Mouse (Mus musculus) kidney, embryonic 15.5 days (tissue): ENCODE results near the gene Gabra1. TPM values are rescaled to one million over a fixed set of nuclear protein-coding genes. Genes with fewer than 3 reads are reported as not detected.
A peak's percentile ranks its signal among the peaks of the same experiment; 100 is the strongest.

ENCODE experiments used
- ATAC-seq: fragments of 200-750 bp; cut with Nextera tagmentation; replicated peaks from 2 replicates; pipeline ENCODE4 v1.8.0; 2017; ENCODE audit warnings: moderate TSS enrichment; ENCODE audit not compliant: low FRiP score
- H3K27ac ChIP-seq: fragments of 300-500 bp; sonication (generic); 2 replicates; pipeline ENCODE4 v1.5.1; 2015; ENCODE audit warnings: mild to moderate bottlenecking, inconsistent platforms
- H3K27me3 ChIP-seq: fragments of 300-500 bp; sonication (generic); 2 replicates; pipeline ENCODE4 v1.6.1; 2015; ENCODE audit warnings: inconsistent platforms
- H3K36me3 ChIP-seq: fragments of 300-500 bp; sonication (generic); 2 replicates; pipeline ENCODE4 v1.6.1; 2015; ENCODE audit warnings: inconsistent platforms
- H3K4me1 ChIP-seq: fragments of 300-500 bp; sonication (generic); 2 replicates; pipeline ENCODE4 v1.6.1; 2015; ENCODE audit warnings: inconsistent platforms
- H3K4me2 ChIP-seq: fragments of 300-500 bp; sonication (generic); 2 replicates; pipeline ENCODE4 v1.6.1; 2015; ENCODE audit warnings: moderate library complexity, mild to moderate bottlenecking, inconsistent platforms
- H3K4me3 ChIP-seq: fragments of 300-500 bp; sonication (generic); replicated peaks from 2 replicates; pipeline ENCODE4 v1.5.1; 2015; ENCODE audit warnings: mild to moderate bottlenecking, inconsistent platforms
- H3K9ac ChIP-seq: fragments of 300-500 bp; sonication (generic); 2 replicates; pipeline ENCODE4 v1.6.1; 2015; ENCODE audit warnings: mild to moderate bottlenecking, inconsistent platforms
- H3K9me3 ChIP-seq: fragments of 300-500 bp; sonication (generic); replicated peaks from 2 replicates; pipeline ENCODE4 v1.6.1; 2016; ENCODE audit warnings: inconsistent platforms
- WGBS: fragments of 180-500 bp; shearing (Covaris S2); methylation state at CpG from one replicate; pipeline ENCODE4 v1.1.7; 2015; ENCODE audit warnings: mixed read lengths; 5-methylcytosine and 5-hydroxymethylcytosine counted together
- polyA plus RNA-seq: library from polyadenylated mRNA; unstranded; fragments of >200 nt; fragmentation: Nextera tagmentation; extraction: Ambion mirVana; gene quantifications from 2 replicates; pipeline ENCODE4 v1.2.1, GENCODE M21; 2015

Gene Gabra1
- polyA plus RNA-seq: 2.5 and 2.8 TPM in 2 replicates

GRCm38 (mm10) chr11:42182825-42183152 lies at the start of gene Gabra1:
Gene Gabra1 (minus strand): TSS chr11:42182930.
- H3K4me1 ChIP-seq: peaks cover 9% of the 10 kb centered on the region
- H3K9ac ChIP-seq: peak within 1 kb of the TSS; percentile 60
- no peaks in the 10 kb centered on the region for H3K36me3 ChIP-seq
- 2% methylated on average over 13 of the region's 13 CpGs for WGBS
- peak within 1 kb of the TSS; percentile 58 for H3K4me3 ChIP-seq
- H3K27ac ChIP-seq: no peak within 1 kb of the TSS
- peaks cover 20% of the 10 kb centered on the region for H3K27me3 ChIP-seq
- ATAC-seq: peak; percentile 87
- peak within 1 kb of the TSS; percentile 87 for H3K4me2 ChIP-seq
- H3K9me3 ChIP-seq: no peaks in the 10 kb centered on the region

DNA sequence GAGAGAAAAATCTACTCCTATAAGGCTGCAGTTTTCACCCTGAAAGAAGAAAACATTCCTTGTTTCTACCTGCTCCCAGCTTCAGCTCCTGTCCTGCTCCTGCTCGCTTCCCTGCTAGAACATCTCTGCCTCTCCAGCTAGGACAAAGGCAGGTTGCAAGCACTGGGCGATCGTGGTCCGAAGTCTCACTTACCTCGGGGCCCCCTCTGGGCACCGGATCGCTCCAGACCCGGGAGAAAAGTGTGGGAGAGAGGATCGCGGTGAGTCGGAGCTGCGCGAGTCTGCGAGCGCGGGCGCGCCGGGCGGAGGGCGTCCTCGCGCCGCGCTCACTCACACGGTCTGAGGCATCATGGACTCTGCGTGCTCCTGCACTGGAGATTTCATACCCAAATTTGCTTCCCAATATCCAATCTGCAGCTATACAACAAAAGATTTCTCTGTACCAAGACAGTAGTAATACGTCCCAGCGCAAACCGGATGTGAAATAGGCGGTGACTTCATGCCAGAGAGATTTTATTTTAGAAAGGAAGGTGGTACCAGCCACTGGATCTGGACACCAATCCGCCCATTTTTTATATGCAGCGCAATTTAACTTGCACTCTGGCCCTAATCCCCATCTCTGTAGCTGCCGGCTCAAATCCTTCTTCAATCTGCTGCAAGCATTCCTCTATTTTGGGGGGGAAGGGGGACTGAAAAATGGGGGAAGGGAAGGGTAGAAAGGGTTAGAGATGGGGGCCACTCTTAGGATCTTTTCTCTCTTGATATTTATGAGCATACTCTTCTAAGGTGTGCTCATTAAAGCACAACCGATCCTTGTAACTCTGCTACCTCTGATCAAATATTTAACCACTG lies 531 bp downstream of the Gabra1 start:
- Histone ChIP-seq H3K4me3 (peak overlapping the region; percentile 58), H3K27ac (no peak overlapping the region), H3K27me3 (peaks cover 20% of the 10 kb centered on the region), H3K36me3 (no peaks in the 10 kb centered on the region), H3K9me3 (no peaks in the 10 kb centered on the region), H3K4me1 (peaks cover 9% of the 10 kb centered on the region), H3K9ac (peak overlapping the region; percentile 60), H3K4me2 (peak overlapping the region; percentile 87)
- peak; percentile 89 for ATAC-seq
- WGBS: under 1% methylated on average over 35 of the region's 35 CpGs

DNA sequence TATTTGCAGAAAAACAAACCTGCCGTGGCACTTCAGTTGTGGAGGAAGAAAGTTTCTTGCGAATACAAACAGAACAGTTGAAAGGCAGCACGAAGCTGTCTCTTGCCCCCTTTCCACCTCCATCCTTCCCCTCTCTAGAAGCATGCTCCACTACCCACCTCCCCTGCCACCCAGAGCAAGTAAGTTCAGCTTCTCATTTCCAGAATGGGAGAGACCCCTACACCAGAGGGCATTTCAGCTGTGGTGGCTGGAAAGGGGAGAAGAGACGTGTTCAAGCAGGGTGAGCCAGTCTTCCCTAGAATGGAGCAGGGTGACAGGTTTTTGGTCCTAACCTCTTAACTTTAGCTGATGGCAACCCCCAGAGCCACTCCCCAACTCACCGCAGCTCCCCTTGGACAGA lies 1.3 kb downstream of the Gabra1 start:
- H3K4me3 ChIP-seq: peak overlapping the region; percentile 58
- peaks cover 9% of the 10 kb centered on the region for H3K4me1 ChIP-seq
- WGBS: 24% methylated on average over 5 of the region's 5 CpGs
- H3K27ac ChIP-seq: no peak overlapping the region
- no peak overlapping the region for H3K9ac ChIP-seq
- peak overlapping the region; percentile 87 for H3K4me2 ChIP-seq
- ATAC-seq: no peak; the same call in 1 of the 2 replicates
- H3K36me3 ChIP-seq: no peaks in the 10 kb centered on the region
- H3K27me3 ChIP-seq: peaks cover 20% of the 10 kb centered on the region
- H3K9me3 ChIP-seq: no peaks in the 10 kb centered on the region

GRCm38 (mm10) chr11:42179535-42179934 lies 3.2 kb downstream of the Gabra1 start:
- ATAC-seq: no peak
- Histone ChIP-seq H3K4me3 (no peak overlapping the region), H3K36me3 (no peaks in the 10 kb centered on the region), H3K9ac (no peak overlapping the region), H3K4me1 (peaks cover 9% of the 10 kb centered on the region), H3K4me2 (no peak overlapping the region), H3K9me3 (no peaks in the 10 kb centered on the region), H3K27ac (no peak overlapping the region), H3K27me3 (peaks cover 20% of the 10 kb centered on the region)
- WGBS: 85% methylated on average over 5 of the region's 5 CpGs

DNA sequence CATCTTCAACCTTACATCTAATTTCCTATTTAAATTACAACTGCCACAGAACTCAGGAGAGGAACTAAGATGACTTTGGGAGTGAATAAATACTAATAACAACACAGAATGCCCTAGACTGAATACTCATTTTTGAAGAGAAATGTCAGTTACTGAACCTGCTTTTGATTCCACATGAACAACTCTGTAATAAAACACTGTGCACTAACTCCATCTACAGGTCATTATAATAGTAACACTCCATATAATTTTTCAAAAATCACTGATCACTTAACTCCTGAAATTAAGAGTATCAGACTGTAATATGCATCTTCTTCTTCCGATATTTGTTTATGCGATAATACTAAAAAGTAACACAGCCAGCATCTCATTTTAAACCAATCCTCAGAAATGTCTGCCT lies 4.4 kb downstream of the Gabra1 start:
- no peaks in the 10 kb centered on the region for H3K36me3 ChIP-seq

GRCm38 (mm10) chr11:42151396-42151795 lies 31.3 kb downstream of the Gabra1 start:
- no peak overlapping the region for H3K9ac ChIP-seq
- no peaks in the 10 kb centered on the region for H3K9me3 ChIP-seq
- no peak overlapping the region for H3K4me3 ChIP-seq
- H3K4me2 ChIP-seq: no peak overlapping the region
- whole genome bisulfite sequencing: 95% methylated on average over 5 of the region's 5 CpGs
- H3K27ac ChIP-seq: no peak overlapping the region
- H3K4me1 ChIP-seq: no peaks in the 10 kb centered on the region
- H3K36me3 ChIP-seq: no peaks in the 10 kb centered on the region
- ATAC-seq: no peak
- H3K27me3 ChIP-seq: no peaks in the 10 kb centered on the region

More for the DNA sequence above, 4.4 kb downstream of the Gabra1 start:
- peaks cover 20% of the 10 kb centered on the region for H3K27me3 ChIP-seq
- H3K9ac ChIP-seq: no peak overlapping the region
- peaks cover 9% of the 10 kb centered on the region for H3K4me1 ChIP-seq
- no peak overlapping the region for H3K27ac ChIP-seq
- H3K9me3 ChIP-seq: no peaks in the 10 kb centered on the region
- 89% methylated on average over 2 of the region's 2 CpGs for WGBS
- no peak for ATAC-seq
- H3K4me3 ChIP-seq: no peak overlapping the region
- H3K4me2 ChIP-seq: no peak overlapping the region

- Histone ChIP-seq H3K4me1 (no peaks in the 10 kb centered on the region), H3K27me3 (no peaks in the 10 kb centered on the region), H3K9me3 (no peaks in the 10 kb centered on the region), H3K27ac (no peak overlapping the region), H3K36me3 (no peaks in the 10 kb centered on the region), H3K4me2 (no peak overlapping the region), H3K9ac (no peak overlapping the region), H3K4me3 (no peak overlapping the region)
- no peak for ATAC-seq
- 85% methylated on average over 1 of the region's 1 CpGs for WGBS
Observed at GRCm38 (mm10) chr11:42116931-42117330, 65.8 kb downstream of the Gabra1 start.

DNA sequence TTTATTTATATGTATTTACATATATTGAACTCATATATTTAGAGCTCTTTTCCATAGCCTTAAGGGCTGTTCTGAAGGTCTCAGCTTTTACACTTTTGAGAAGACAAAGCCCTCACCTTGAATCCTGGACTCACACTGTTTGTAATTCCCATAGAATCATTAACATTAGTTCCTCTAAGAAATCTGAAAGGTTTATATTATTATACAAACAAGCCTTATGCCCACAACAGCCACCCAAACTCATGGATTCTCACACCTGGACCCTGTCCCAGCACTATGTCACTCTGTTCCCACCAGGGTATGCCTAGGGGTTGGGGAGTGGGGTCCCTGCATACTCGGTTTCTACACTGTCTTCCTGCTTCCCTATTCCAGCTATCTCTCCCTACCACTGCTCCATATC lies 72.7 kb downstream of the Gabra1 start:
- Histone ChIP-seq H3K27me3 (no peaks in the 10 kb centered on the region), H3K4me2 (no peak overlapping the region), H3K9me3 (no peaks in the 10 kb centered on the region), H3K9ac (no peak overlapping the region), H3K4me1 (no peaks in the 10 kb centered on the region), H3K4me3 (no peak overlapping the region), H3K36me3 (no peaks in the 10 kb centered on the region), H3K27ac (no peak overlapping the region)
- WGBS: 76% methylated on average over 1 of the region's 1 CpGs
- ATAC-seq: no peak

DNA sequence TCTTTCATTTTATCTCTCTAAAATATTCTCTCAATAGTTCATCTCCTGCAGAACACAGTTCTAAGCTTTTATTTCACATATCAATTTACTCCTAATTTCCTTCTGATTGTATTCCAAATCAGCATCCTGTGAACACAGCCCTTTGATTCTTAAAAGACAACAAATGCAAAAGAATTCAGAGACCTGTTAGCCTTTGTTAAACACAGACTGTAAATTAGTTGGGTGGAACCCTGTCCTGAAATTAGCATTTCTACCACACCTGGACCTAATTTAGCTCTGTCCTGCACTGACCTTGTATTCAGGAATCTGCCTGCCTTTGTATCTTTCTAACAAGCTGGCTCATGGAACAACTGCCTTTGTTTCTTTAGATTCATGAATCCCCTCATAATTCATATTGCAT lies 73.1 kb downstream of the Gabra1 start:
- no peaks in the 10 kb centered on the region for H3K36me3 ChIP-seq
- H3K9ac ChIP-seq: no peak overlapping the region
- H3K4me1 ChIP-seq: no peaks in the 10 kb centered on the region
- no peaks in the 10 kb centered on the region for H3K9me3 ChIP-seq
- ATAC-seq: no peak
- no peak overlapping the region for H3K27ac ChIP-seq
- H3K4me2 ChIP-seq: no peak overlapping the region
- H3K4me3 ChIP-seq: no peak overlapping the region
- H3K27me3 ChIP-seq: no peaks in the 10 kb centered on the region

- Histone ChIP-seq H3K27me3 (no peaks in the 10 kb centered on the region), H3K4me2 (no peak overlapping the region), H3K4me1 (no peaks in the 10 kb centered on the region), H3K36me3 (no peaks in the 10 kb centered on the region), H3K27ac (no peak overlapping the region), H3K4me3 (no peak overlapping the region), H3K9me3 (no peaks in the 10 kb centered on the region), H3K9ac (no peak overlapping the region)
- 87% methylated on average over 2 of the region's 2 CpGs for WGBS
- ATAC-seq: no peak
Observed at GRCm38 (mm10) chr11:42095556-42095955, 87.2 kb downstream of the Gabra1 start.
